Mouse (Mus musculus) limb, embryonic 10.5 days (tissue): ENCODE measurements around the gene Adamtsl5. TPM values are rescaled to one million over a fixed set of nuclear protein-coding genes. Genes with fewer than 3 reads are reported as not detected.

Source experiments
- DNase-seq: peaks from one replicate; pipeline ENCODE4 v3.0.0-alpha.2; 2017; ENCODE audit warnings: low spot score
- H3K27ac ChIP-seq: fragments of 300-500 bp; sonication (generic); 2 replicates; pipeline ENCODE4 v1.5.1; 2016; ENCODE audit warnings: mild to moderate bottlenecking
- H3K27me3 ChIP-seq: fragments of 300-500 bp; sonication (generic); 2 replicates; pipeline ENCODE4 v1.6.1; 2016; ENCODE audit warnings: low read depth, mild to moderate bottlenecking; ENCODE audit not compliant: poor library complexity, severe bottlenecking
- H3K36me3 ChIP-seq: fragments of 300-500 bp; sonication (generic); 2 replicates; pipeline ENCODE4 v1.6.1; 2016; ENCODE audit warnings: mild to moderate bottlenecking, moderate library complexity
- H3K4me1 ChIP-seq: fragments of 300-500 bp; sonication (generic); 2 replicates; pipeline ENCODE4 v1.6.1; 2016
- H3K4me3 ChIP-seq: fragments of 300-500 bp; sonication (generic); 2 replicates; pipeline ENCODE4 v1.5.1; 2016; ENCODE audit warnings: mild to moderate bottlenecking, moderate library complexity
- H3K9me3 ChIP-seq: fragments of 300-500 bp; sonication (generic); replicated peaks from 2 replicates; pipeline ENCODE4 v1.6.1; 2016; ENCODE audit warnings: mild to moderate bottlenecking
- WGBS: fragments of 180-500 bp; shearing (Covaris S2); methylation state at CpG from one replicate; pipeline ENCODE4 v1.1.7; 2016; 5-methylcytosine and 5-hydroxymethylcytosine counted together
- microRNA-seq: library from miRNA; unstranded; fragments of <30 nt; microRNA quantifications from one replicate; pipeline ENCODE4, GENCODE M21; 2017
- polyA plus RNA-seq: library from polyadenylated mRNA; unstranded; fragments of >200 nt; fragmentation: Nextera tagmentation; extraction: Ambion mirVana; gene quantifications from 2 replicates; pipeline ENCODE4 v1.2.1, GENCODE M21; 2016

The Adamtsl5 gene
- polyA plus RNA-seq, 1 experiment from 2014 or later = 0.39 TPM

DNA sequence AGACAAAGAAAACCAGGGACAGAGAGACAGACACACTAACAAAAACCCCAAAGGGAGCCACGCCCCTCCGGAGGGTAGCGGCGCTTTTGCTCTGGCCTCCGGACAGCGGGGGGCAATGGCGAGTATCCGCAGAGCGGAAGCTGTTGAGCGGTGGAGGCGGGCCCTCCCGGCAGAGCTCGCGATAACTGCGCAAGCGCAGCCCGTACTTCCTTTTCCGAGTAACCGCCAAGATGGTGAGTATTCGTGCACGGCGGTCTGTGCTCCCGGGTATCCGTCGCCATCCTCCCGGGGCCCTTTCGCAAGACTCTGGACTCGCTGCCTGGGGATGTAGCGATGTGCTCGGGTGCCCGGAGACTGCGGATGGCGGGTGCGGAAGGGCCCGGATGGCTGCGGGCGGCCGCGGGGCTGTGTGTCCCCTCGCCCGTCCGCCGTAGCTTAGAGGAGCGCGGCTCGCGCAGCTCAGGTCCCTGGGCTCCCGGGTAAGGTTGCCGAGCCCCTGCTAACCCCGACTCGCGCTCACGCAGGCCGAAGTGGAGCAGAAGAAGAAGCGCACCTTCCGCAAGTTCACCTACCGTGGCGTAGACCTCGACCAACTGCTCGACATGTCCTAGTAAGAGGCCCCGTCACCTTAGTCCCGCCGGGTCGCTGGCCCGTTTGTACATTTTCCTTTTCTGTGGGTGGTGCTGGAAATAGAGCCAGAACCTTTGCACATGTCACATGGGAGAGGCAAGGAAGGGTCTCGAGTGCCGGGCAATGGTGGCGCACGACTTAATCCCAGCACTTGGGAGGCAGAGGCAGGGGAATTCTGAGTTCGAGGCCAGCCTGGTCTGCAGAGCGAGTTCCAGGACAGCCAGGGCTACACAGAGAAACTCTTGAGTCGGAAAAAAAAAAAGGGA lies 55.7 kb downstream of the Adamtsl5 start, which contains the start of gene Rps15:
Gene Rps15, plus strand, starts transcription at position 203 of the 896 bp plus-strand sequence.
- Histone ChIP-seq H3K36me3 (peaks cover 42% of the 10 kb centered on the region), H3K27ac (peak within 1 kb of the TSS; percentile 98), H3K4me1 (peaks cover 47% of the 10 kb centered on the region)

More for the DNA sequence above, 55.7 kb downstream of the Adamtsl5 start, which contains the start of gene Rps15:
- Histone ChIP-seq H3K9me3 (no peaks in the 10 kb centered on the region), H3K27me3 (peaks cover 14% of the 10 kb centered on the region), H3K4me3 (peak within 1 kb of the TSS; percentile 83)
- peak; percentile 97 for DNase-seq
- WGBS = under 1% methylated on average over 72 of the region's 72 CpGs

Small RNA genes lying within 50 kb of the gene (microRNA-seq; reads per million reads assigned to microRNA genes)
- not detected for gene Gm22721

Other genes with a start within 250 kb of the Adamtsl5 start
- 17.1 and 18.4 TPM in 2 replicates for gene Sbno2, start 242.8 kb downstream of the Adamtsl5 start, polyA plus RNA-seq
- gene Stk11, start 232.6 kb downstream of the Adamtsl5 start, polyA plus RNA-seq = 16.1 and 17.0 TPM in 2 replicates
- gene Atp5d, start 209.8 kb downstream of the Adamtsl5 start, polyA plus RNA-seq = 487 and 503 TPM in 2 replicates
- 3.3 and 4.7 TPM in 2 replicates for gene Cbarp, start 207.6 kb downstream of the Adamtsl5 start, polyA plus RNA-seq
- gene Midn, start 200.1 kb downstream of the Adamtsl5 start, polyA plus RNA-seq = 26.2 and 27.1 TPM in 2 replicates
- 90.7 and 129 TPM in 2 replicates for gene Cirbp, start 182.4 kb downstream of the Adamtsl5 start, polyA plus RNA-seq
- gene 1600002K03Rik, start 175.5 kb downstream of the Adamtsl5 start, polyA plus RNA-seq = 8.7 and 13.1 TPM in 2 replicates
- 63.1 and 66.8 TPM in 2 replicates for gene Efna2, start 168.9 kb downstream of the Adamtsl5 start, polyA plus RNA-seq
- gene Mum1, start 122.0 kb downstream of the Adamtsl5 start, polyA plus RNA-seq = 122 and 128 TPM in 2 replicates
- 311 and 345 TPM in 2 replicates for gene Ndufs7, start 99.3 kb downstream of the Adamtsl5 start, polyA plus RNA-seq
- gene Gamt, start 87.4 kb downstream of the Adamtsl5 start, polyA plus RNA-seq = 14.4 and 18.4 TPM in 2 replicates
- gene Dazap1, start 86.9 kb downstream of the Adamtsl5 start, polyA plus RNA-seq = 61.2 and 66.2 TPM in 2 replicates
- gene Rps15, start 56.0 kb downstream of the Adamtsl5 start, polyA plus RNA-seq = 1,092 and 1,255 TPM in 2 replicates
- gene Apc2, start 52.4 kb downstream of the Adamtsl5 start, polyA plus RNA-seq = 0.90 and 2.9 TPM in 2 replicates
- 58.2 and 60.9 TPM in 2 replicates for gene 2310011J03Rik, start 27.9 kb downstream of the Adamtsl5 start, polyA plus RNA-seq
- gene Pcsk4, start 18.9 kb downstream of the Adamtsl5 start, polyA plus RNA-seq = 6.1 and 6.3 TPM in 2 replicates
- 5.4 and 6.6 TPM in 2 replicates for gene Reep6, start 18.5 kb downstream of the Adamtsl5 start, polyA plus RNA-seq
- gene Plk5, start 8.0 kb upstream of the Adamtsl5 start, polyA plus RNA-seq = 0.31 and 0.48 TPM in 2 replicates
- 7.2 and 7.5 TPM in 2 replicates for gene Mex3d, start 39.2 kb upstream of the Adamtsl5 start, polyA plus RNA-seq
- 453 and 469 TPM in 2 replicates for gene Mbd3, start 51.1 kb upstream of the Adamtsl5 start, polyA plus RNA-seq
- gene Uqcr11, start 58.4 kb upstream of the Adamtsl5 start, polyA plus RNA-seq = 651 and 677 TPM in 2 replicates
- 260 and 283 TPM in 2 replicates for gene Tcf3, start 85.2 kb upstream of the Adamtsl5 start, polyA plus RNA-seq
- not detected in 2 replicates for gene Onecut3, start 146.4 kb upstream of the Adamtsl5 start, polyA plus RNA-seq
- gene Atp8b3, start 190.7 kb upstream of the Adamtsl5 start, polyA plus RNA-seq = 0.26 and 0.53 TPM in 2 replicates
- gene Rexo1, start 213.1 kb upstream of the Adamtsl5 start, polyA plus RNA-seq = 40.8 and 42.6 TPM in 2 replicates
- 8.7 and 11.3 TPM in 2 replicates for gene Klf16, start 228.9 kb upstream of the Adamtsl5 start, polyA plus RNA-seq
- gene Abhd17a, start 241.9 kb upstream of the Adamtsl5 start, polyA plus RNA-seq = 104 and 108 TPM in 2 replicates